Mouse (Mus musculus) lung, adult 2 months (tissue): ENCODE measurements around the gene Cope. TPM values are rescaled to one million over a fixed set of nuclear protein-coding genes. Genes with fewer than 3 reads are reported as not detected.
A peak's percentile ranks its signal among the peaks of the same experiment; 100 is the strongest.

Experiments used
- DNase-seq: peaks from one replicate; pipeline ENCODE4 v3.0.0; 2022
- H3K4me1 ChIP-seq: fragments of 200-500 bp; 2 replicates; pipeline ENCODE4 v1.6.1; 2011; ENCODE audit warnings: low read length; ENCODE audit not compliant: control insufficient read depth, insufficient read depth
- H3K4me3 ChIP-seq: fragments of 200-500 bp; replicated peaks from 2 replicates; pipeline ENCODE3; 2011; ENCODE audit warnings: low read depth, mild to moderate bottlenecking, control low read depth, low read length; ENCODE audit errors: extremely low read depth
- CTCF ChIP-seq: fragments of 200-500 bp; IDR thresholded peaks from 2 replicates; pipeline ENCODE4 v1.5.1; 2011; ENCODE audit warnings: mild to moderate bottlenecking, low read length, control low read depth; ENCODE audit not compliant: insufficient read depth
- POLR2A ChIP-seq: fragments of 200-500 bp; IDR thresholded peaks from 2 replicates; pipeline ENCODE4 v1.6.1; 2011; ENCODE audit warnings: low read depth, mild to moderate bottlenecking, control low read depth, low read length, borderline replicate concordance; ENCODE audit errors: extremely low read depth
- WGBS: fragments of 180-500 bp; shearing (Covaris S2); methylation state at CpG from one replicate; pipeline ENCODE4 v1.1.7; 2018; 5-methylcytosine and 5-hydroxymethylcytosine counted together
- polyA plus RNA-seq: library from polyadenylated mRNA; depleted of rRNA; stranded (reverse); fragments of >200 nt; gene quantifications from 2 replicates; pipeline ENCODE4 v1.2.3, GENCODE M21; 2012

Gene Cope
- polyA plus RNA-seq, 1 experiment = 308 TPM

- DNase-seq = no peak
- WGBS = 78% methylated on average over 7 of the region's 7 CpGs
- peaks cover 5% of the 10 kb centered on the region for H3K4me1 ChIP-seq
- H3K4me3 ChIP-seq = no peak overlapping the region
- TF ChIP-seq POLR2A (no peak), CTCF (no peak)
Observed at GRCm38 (mm10) chr8:70343076-70343475, 40.8 kb downstream of the Cope start.

- H3K4me1 ChIP-seq = peaks cover 9% of the 10 kb centered on the region
- TF ChIP-seq CTCF = peak; percentile 36; the same call in 1 of the 2 replicates
- no peak for TF ChIP-seq POLR2A
- 64% methylated on average over 6 of the region's 6 CpGs for WGBS
- DNase-seq = no peak
- H3K4me3 ChIP-seq = no peak overlapping the region
Observed at GRCm38 (mm10) chr8:70343696-70344095, 41.4 kb downstream of the Cope start.

DNA sequence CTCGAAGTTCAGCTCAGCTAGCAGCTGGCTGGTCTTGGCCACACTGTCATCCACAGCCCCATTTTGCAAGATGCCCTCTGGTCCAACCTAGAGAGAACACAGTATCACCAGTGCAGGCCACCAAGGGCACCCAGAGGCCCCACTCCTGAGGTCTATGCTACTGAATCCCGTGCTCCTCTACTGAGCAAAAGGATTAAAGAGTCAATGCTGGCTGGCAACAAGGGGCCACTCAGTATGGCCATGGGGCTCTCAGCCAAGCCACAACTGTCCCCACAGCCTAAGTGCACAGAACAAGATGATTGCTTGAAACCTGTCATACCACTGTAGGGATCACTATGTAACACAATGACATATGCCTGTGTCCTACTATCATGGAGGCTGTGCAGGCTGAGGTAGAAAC is 42.0 kb downstream of the Cope start:
- Histone ChIP-seq H3K4me1 (peaks cover 11% of the 10 kb centered on the region), H3K4me3 (no peak overlapping the region)
- WGBS = 67% methylated on average over 2 of the region's 2 CpGs
- no peak for DNase-seq
- TF ChIP-seq CTCF (no peak), POLR2A (no peak)

DNA sequence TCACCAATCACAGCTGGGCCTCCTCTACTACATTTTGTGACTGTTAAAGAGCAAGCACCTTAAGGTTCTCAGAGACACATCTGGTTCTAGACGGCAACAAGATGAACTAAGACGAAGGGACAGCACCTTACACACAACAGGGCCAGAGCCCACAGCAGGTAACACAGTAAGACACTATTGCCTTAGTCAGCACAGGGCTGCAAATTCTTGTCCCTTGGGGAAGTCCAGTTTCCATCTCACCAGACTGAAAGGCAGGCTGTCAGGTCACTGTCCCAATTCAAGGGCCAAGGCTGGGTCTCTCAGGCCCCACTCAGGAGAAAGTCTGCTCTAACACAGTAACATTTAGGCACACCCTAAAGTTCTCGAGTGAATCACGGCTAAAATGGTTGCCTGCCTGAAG is 45.1 kb downstream of the Cope start:
- no peak for TF ChIP-seq CTCF
- TF ChIP-seq POLR2A = no peak
- no peak overlapping the region for H3K4me3 ChIP-seq
- peaks cover 27% of the 10 kb centered on the region for H3K4me1 ChIP-seq
- 62% methylated on average over 4 of the region's 4 CpGs for WGBS
- DNase-seq = no peak

GRCm38 (mm10) chr8:70347860-70348420 is 45.6 kb downstream of the Cope start:
- 50% methylated on average over 1 of the region's 1 CpGs for WGBS
- DNase-seq = no peak
- TF ChIP-seq CTCF = no peak
- TF ChIP-seq POLR2A = no peak

GRCm38 (mm10) chr8:70351035-70351999 is 49.0 kb downstream of the Cope start:
- TF ChIP-seq CTCF (no peak), POLR2A (no peak)

More at GRCm38 (mm10) chr8:70347860-70348420, 45.6 kb downstream of the Cope start:
- H3K4me3 ChIP-seq = no peak overlapping the region
- H3K4me1 ChIP-seq = peaks cover 27% of the 10 kb centered on the region

DNA sequence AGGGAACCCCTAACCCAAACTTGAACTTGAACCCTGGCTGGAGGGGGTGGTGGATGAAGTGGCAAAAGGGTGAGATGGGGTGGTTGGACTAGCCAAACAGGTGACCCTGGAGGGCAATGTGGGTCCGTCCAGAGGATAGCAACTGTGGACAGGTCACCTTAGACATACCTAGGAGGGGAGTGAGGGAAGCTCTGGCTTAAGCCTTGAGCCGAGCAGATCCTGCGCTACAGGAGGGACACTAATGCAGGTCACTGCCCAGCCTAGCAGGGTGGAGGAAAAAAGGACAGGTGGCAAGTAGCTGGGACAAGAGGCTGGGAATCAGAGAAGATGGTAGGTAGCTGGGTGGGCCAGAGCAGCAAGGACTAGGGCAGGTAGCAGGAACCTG is 49.7 kb downstream of the Cope start:
- peak overlapping the region; percentile 88 for H3K4me3 ChIP-seq
- no peak for TF ChIP-seq CTCF
- TF ChIP-seq POLR2A = no peak
- WGBS = 13% methylated on average over 3 of the region's 3 CpGs
- DNase-seq = no peak
- peaks cover 27% of the 10 kb centered on the region for H3K4me1 ChIP-seq

More at GRCm38 (mm10) chr8:70351035-70351999, 49.0 kb downstream of the Cope start:
- 34% methylated on average over 15 of the region's 15 CpGs for WGBS
- H3K4me3 ChIP-seq = peak overlapping the region; percentile 88
- peaks cover 27% of the 10 kb centered on the region for H3K4me1 ChIP-seq
- DNase-seq = no peak

GRCm38 (mm10) chr8:70352657-70353151 is 50.4 kb downstream of the Cope start:
- under 1% methylated on average over 63 of the region's 64 CpGs for WGBS

DNA sequence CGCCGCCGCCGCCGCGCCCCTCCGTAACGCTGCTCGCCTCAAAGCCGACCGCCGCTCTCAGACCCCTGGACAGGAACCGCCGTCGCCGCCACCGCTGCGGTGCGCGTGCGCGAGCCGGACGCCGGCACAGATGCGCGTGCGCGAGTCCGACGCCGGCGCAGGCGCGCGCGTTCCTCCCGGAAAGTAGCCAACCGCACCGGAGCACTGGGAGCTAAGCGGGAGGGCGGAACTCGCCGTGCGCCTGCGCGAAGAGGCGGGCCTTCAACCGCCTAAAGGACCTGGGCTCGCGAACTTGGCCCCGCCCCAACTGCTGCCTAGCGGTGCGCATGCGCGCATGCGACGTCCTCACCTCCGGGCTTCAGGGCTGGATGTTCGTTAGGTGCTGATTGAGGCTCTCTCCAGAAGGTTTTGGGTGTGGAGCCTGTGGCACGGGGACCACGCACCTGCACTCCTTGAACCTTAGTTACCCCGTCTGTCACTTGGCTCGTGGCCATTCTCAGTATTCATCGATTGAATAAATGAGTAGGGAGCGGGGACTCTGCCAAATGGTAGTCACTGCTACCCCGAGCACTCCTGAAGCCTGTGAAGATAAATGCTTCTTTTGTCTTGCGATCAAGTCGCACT is 51.0 kb downstream of the Cope start, which contains the start of gene Upf1:
Upf1 (minus strand) TSS at position 85 of the 624 bp plus-strand sequence.
- Histone ChIP-seq H3K4me1 (peaks cover 22% of the 10 kb centered on the region), H3K4me3 (peak within 1 kb of the TSS; percentile 88)
- peak; percentile 99 for DNase-seq
- WGBS = under 1% methylated on average over 69 of the region's 69 CpGs
- TF ChIP-seq POLR2A (peak; percentile 85; the same call in 1 of the 2 replicates), CTCF (no peak)

More at GRCm38 (mm10) chr8:70352657-70353151, 50.4 kb downstream of the Cope start:
- no peak for DNase-seq
- TF ChIP-seq CTCF (no peak), POLR2A (no peak)
- Histone ChIP-seq H3K4me3 (peak overlapping the region; percentile 88), H3K4me1 (peaks cover 24% of the 10 kb centered on the region)
